Mouse (Mus musculus): Measurements from ENCODE around the gene Samd7.

- TF ChIP-seq CTCF (IDR thresholded peaks at IDR 0.05; ENCODE audit: low read depth) (no peak), EP300 (optimal IDR thresholded peaks at IDR 0.05) (no peak)
Observed at GRCm38 (mm10) chr3:30722036-30722435, 24.1 kb upstream of the Samd7 start.

Measured in stomach, postnatal 0 days (tissue).